Mouse (Mus musculus): ENCODE data around the gene Atp5g1. TPM values are rescaled to one million over a fixed set of nuclear protein-coding genes. Genes with fewer than 3 reads are reported as not detected.
A peak's percentile ranks its signal among the peaks of the same experiment; 100 is the strongest.
"Not testable (repeated sequence)": the region's sequence is repeated elsewhere in the genome, so short reads cannot be mapped to it uniquely, and the experiment has no call there.

Gene Atp5g1
- polyA plus RNA-seq, 1 experiment from 2014 or later, result 865 TPM

DNA sequence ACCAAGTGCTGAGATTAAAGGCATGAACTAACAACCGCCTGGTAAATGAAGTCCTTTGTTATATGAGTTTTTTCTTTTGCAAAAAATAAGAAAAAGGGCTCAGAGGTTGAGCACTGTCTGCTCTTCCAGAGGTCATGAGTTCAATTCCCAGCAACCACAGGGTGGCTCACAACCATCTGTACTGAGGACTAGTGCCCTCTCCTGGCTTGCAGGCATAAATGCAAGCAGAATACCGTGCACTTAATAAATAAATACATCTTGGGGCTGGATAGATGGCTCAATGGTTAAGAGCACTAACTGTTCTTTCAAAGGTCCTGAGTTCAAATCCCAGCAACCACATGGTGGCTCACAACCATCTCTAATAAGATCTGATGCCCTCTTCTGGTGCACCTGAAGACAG is 35.5 kb upstream of the Atp5g1 start:
- not testable (repeated sequence) for ATAC-seq

DNA sequence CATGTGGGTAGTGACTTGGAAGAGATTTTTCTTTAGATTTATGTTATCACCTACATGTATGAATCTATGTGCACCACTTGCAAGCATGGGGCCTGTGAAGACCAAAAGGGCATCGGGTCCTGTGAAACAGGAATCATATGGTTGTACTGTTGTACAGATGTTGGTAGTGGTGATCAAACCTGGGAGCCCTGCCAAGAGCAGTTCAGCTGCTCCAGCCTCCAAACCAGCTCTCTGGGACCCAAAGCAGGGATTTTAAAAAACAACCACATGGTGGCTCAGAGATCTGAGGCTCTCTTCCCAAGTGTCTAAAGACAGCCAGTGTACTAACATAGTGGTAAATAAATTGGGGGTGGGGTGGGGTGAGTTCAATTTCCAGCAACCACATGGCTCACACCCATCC is 32.9 kb upstream of the Atp5g1 start:
- no peak overlapping the region for H3K4me3 ChIP-seq (ENCODE audit: low read length)
- no peak overlapping the region for H3K9ac ChIP-seq (ENCODE audit: low read depth, low read length)
- no peak for ATAC-seq
- H3K4me1 ChIP-seq (ENCODE audit: control insufficient read depth, insufficient read depth, low read depth, low read length), result no peaks in the 10 kb centered on the region
- WGBS, result 76% methylated on average over 1 of the region's 1 CpGs
- no peaks in the 10 kb centered on the region for H3K36me3 ChIP-seq (ENCODE audit: control insufficient read depth, insufficient read depth, low read length)
- no peaks in the 10 kb centered on the region for H3K27me3 ChIP-seq (replicated peaks; ENCODE audit: control insufficient read depth, insufficient read depth, low read length)
- H3K27ac ChIP-seq (ENCODE audit: low read depth, low read length), result no peak overlapping the region
- H3K9me3 ChIP-seq (ENCODE audit: control insufficient read depth, low read length), result no peaks in the 10 kb centered on the region
- H3K4me2 ChIP-seq (ENCODE audit: low read length), result no peak overlapping the region

More for the DNA sequence above, 35.5 kb upstream of the Atp5g1 start:
- H3K27ac ChIP-seq (ENCODE audit: low read depth, low read length); H3K36me3 ChIP-seq (ENCODE audit: control insufficient read depth, insufficient read depth, low read length); H3K27me3 ChIP-seq (replicated peaks; ENCODE audit: control insufficient read depth, insufficient read depth, low read length); H3K4me2 ChIP-seq (ENCODE audit: low read length); H3K4me3 ChIP-seq (ENCODE audit: low read length); H3K9ac ChIP-seq (ENCODE audit: low read depth, low read length); H3K4me1 ChIP-seq (ENCODE audit: control insufficient read depth, insufficient read depth, low read depth, low read length); H3K9me3 ChIP-seq (ENCODE audit: control insufficient read depth, low read length): not testable (repeated sequence)
- WGBS, result 56% methylated on average over 2 of the region's 2 CpGs

DNA sequence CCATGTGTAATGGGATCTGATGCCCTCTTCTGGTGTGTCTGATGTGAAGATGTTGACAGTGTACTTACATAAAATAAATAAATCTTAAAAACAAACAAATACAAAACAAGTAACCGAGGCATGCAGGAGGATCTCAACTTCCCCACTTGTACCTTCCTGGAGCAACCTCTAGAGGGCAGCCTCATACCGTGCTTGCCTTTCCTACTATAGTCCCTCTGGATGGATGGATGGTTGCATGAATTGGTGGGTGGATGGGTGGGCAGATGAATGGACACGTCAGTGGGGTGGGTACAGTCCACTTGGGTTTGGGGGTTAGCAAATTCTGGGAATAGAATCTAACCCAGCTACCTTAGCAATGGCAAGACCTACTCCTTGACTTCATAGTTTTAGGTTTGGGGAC is 17.9 kb upstream of the Atp5g1 start:
- 16% methylated on average over 3 of the region's 3 CpGs for WGBS

DNA sequence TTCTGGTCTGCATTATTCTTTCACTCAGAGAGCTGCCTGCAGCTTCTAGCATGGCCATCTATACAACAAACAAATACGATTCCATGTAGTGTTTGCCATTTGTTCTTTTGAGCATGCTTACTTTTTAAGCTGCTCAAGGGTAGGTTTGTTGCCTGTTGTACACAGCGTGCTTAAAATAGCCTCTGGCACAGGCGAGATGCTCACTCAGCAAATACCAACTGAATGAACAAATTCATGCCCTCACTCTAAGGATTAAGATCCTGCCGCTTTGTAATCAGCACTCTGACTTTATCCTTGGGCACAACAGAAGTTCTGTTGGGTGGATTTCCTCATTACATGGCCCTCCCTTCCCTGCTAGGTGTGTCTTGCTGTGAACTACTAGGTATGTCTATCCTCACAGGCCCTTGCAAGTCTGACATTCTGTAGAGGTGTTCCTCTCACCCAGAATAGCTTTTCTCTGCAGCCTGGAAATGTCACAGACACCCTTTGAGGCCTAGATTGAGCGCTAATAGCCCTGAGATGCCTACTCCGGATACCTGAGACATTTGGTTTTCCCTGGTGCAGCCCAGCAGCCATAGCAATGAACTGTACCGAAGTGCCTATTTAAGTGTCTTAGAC is 17.3 kb upstream of the Atp5g1 start:
- Histone ChIP-seq H3K4me1 (ENCODE audit: control insufficient read depth, insufficient read depth, low read depth, low read length) (no peaks in the 10 kb centered on the region), H3K4me3 (ENCODE audit: low read length) (no peak overlapping the region), H3K9ac (ENCODE audit: low read depth, low read length) (no peak overlapping the region), H3K4me2 (ENCODE audit: low read length) (no peak overlapping the region), H3K27ac (ENCODE audit: low read depth, low read length) (no peak overlapping the region), H3K9me3 (ENCODE audit: control insufficient read depth, low read length) (peaks cover 3% of the 10 kb centered on the region; the same call in 1 of the 2 replicates), H3K27me3 (replicated peaks; ENCODE audit: control insufficient read depth, insufficient read depth, low read length) (no peaks in the 10 kb centered on the region), H3K36me3 (ENCODE audit: control insufficient read depth, insufficient read depth, low read length) (no peaks in the 10 kb centered on the region)
- ATAC-seq, result no peak
- 46% methylated on average over 7 of the region's 7 CpGs for WGBS

More for the DNA sequence above, 17.9 kb upstream of the Atp5g1 start:
- Histone ChIP-seq H3K27ac (ENCODE audit: low read depth, low read length) (no peak overlapping the region), H3K9me3 (ENCODE audit: control insufficient read depth, low read length) (no peaks in the 10 kb centered on the region), H3K4me3 (ENCODE audit: low read length) (no peak overlapping the region), H3K27me3 (replicated peaks; ENCODE audit: control insufficient read depth, insufficient read depth, low read length) (no peaks in the 10 kb centered on the region), H3K36me3 (ENCODE audit: control insufficient read depth, insufficient read depth, low read length) (no peaks in the 10 kb centered on the region), H3K9ac (ENCODE audit: low read depth, low read length) (no peak overlapping the region), H3K4me1 (ENCODE audit: control insufficient read depth, insufficient read depth, low read depth, low read length) (no peaks in the 10 kb centered on the region), H3K4me2 (ENCODE audit: low read length) (no peak overlapping the region)
- ATAC-seq, result no peak

DNA sequence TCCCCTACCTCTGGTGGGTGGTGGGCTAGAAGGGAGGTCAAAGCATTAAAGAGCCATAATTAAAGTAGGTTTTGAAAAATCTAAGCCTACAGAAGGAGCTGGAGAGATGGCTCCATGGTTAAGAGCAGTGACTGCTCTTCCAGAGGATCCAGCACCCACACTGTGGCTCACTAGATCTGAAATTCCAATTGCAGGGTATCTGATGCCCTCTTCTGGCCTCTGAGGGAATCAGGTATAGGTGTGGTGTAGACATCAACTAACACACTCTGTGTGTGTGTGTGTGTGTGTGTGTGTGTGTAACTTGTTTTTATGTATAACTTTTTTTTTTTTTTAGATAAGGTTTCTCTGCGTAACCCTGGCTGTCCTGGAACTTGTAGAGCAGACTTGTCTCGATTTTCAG is 15.6 kb upstream of the Atp5g1 start:
- Histone ChIP-seq H3K27me3 (replicated peaks; ENCODE audit: control insufficient read depth, insufficient read depth, low read length) (no peaks in the 10 kb centered on the region), H3K36me3 (ENCODE audit: control insufficient read depth, insufficient read depth, low read length) (no peaks in the 10 kb centered on the region), H3K4me1 (ENCODE audit: control insufficient read depth, insufficient read depth, low read depth, low read length) (no peaks in the 10 kb centered on the region), H3K27ac (ENCODE audit: low read depth, low read length) (no peak overlapping the region), H3K9me3 (ENCODE audit: control insufficient read depth, low read length) (peaks cover 3% of the 10 kb centered on the region; the same call in 1 of the 2 replicates), H3K9ac (ENCODE audit: low read depth, low read length) (no peak overlapping the region), H3K4me3 (ENCODE audit: low read length) (no peak overlapping the region), H3K4me2 (ENCODE audit: low read length) (no peak overlapping the region)
- ATAC-seq, result no peak
- 68% methylated on average over 2 of the region's 2 CpGs for WGBS

DNA sequence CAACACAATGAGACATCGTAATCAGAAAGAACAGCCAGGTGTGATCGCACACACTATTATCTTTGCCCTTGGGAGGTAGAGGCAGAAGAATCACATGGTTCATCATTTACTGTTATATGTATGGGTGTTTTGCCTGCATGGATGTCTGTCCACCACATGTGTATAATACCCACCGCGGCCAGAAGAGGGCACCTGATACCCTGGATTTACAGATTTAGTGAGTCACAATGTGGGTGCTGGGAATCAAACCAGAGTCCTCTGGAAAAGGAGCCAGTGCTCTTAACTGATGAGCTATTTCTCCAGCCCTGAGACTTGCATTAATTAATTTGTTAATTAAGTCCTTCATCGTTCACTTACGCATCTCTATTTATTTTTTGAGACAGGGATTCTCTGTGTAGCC is 12.5 kb upstream of the Atp5g1 start:
- H3K36me3 ChIP-seq (ENCODE audit: control insufficient read depth, insufficient read depth, low read length), result no peaks in the 10 kb centered on the region
- H3K9ac ChIP-seq (ENCODE audit: low read depth, low read length), result no peak overlapping the region
- H3K4me3 ChIP-seq (ENCODE audit: low read length), result no peak overlapping the region
- no peak overlapping the region for H3K4me2 ChIP-seq (ENCODE audit: low read length)
- ATAC-seq, result no peak
- H3K27ac ChIP-seq (ENCODE audit: low read depth, low read length), result no peak overlapping the region
- H3K4me1 ChIP-seq (ENCODE audit: control insufficient read depth, insufficient read depth, low read depth, low read length), result no peaks in the 10 kb centered on the region
- H3K9me3 ChIP-seq (ENCODE audit: control insufficient read depth, low read length), result peaks cover 3% of the 10 kb centered on the region; the same call in 1 of the 2 replicates
- H3K27me3 ChIP-seq (replicated peaks; ENCODE audit: control insufficient read depth, insufficient read depth, low read length), result no peaks in the 10 kb centered on the region
- WGBS, result 87% methylated on average over 6 of the region's 6 CpGs

DNA sequence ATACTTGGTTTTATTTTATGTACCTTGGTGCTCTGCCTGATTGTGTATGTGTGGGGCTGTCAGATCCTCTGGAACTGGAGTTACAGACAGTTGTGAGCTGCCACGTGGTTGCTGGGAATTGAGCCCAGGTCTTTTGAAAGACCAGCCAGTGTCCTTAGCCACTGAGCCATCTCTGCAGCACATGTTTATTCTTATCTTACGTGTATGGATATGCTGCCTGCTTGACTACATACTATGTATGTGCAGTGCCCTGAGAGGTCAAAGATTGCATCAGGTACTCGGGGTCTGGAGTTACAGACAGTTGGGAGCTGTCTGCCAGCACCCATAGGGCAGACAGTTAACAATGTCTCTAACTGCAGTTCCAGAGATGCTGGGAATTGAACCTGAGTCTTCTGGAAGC is 7.2 kb upstream of the Atp5g1 start:
- Histone ChIP-seq H3K9ac (ENCODE audit: low read depth, low read length) (no peak overlapping the region), H3K27ac (ENCODE audit: low read depth, low read length) (no peak overlapping the region), H3K27me3 (replicated peaks; ENCODE audit: control insufficient read depth, insufficient read depth, low read length) (no peaks in the 10 kb centered on the region), H3K9me3 (ENCODE audit: control insufficient read depth, low read length) (no peaks in the 10 kb centered on the region), H3K4me1 (ENCODE audit: control insufficient read depth, insufficient read depth, low read depth, low read length) (no peaks in the 10 kb centered on the region), H3K4me2 (ENCODE audit: low read length) (no peak overlapping the region), H3K36me3 (ENCODE audit: control insufficient read depth, insufficient read depth, low read length) (no peaks in the 10 kb centered on the region), H3K4me3 (ENCODE audit: low read length) (no peak overlapping the region)
- ATAC-seq, result no peak
- 76% methylated on average over 3 of the region's 3 CpGs for WGBS

DNA sequence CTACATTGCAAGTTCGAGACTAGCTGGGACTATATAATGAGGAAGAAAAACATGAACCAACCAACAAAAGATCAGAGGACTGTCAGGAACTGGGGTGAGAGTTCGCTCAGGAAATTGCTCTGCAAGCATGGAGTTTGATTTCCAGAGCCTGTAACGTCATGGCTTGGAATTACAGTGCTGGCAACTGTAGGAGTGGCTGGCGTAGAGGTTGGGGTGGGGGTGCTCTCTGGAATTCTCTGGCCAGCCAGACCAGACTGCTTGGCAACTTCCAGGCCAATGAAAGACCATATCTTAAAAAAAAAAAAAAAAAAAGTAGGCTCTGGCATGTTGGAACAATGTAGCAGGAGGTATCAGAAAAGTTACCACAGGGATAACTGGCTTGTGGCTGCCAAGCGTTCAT is 5.3 kb upstream of the Atp5g1 start:
- H3K27ac ChIP-seq (ENCODE audit: low read depth, low read length), result no peak overlapping the region
- no peaks in the 10 kb centered on the region for H3K27me3 ChIP-seq (replicated peaks; ENCODE audit: control insufficient read depth, insufficient read depth, low read length)
- no peak for ATAC-seq
- 82% methylated on average over 5 of the region's 5 CpGs for WGBS
- H3K9ac ChIP-seq (ENCODE audit: low read depth, low read length), result no peak overlapping the region
- no peaks in the 10 kb centered on the region for H3K9me3 ChIP-seq (ENCODE audit: control insufficient read depth, low read length)
- H3K4me1 ChIP-seq (ENCODE audit: control insufficient read depth, insufficient read depth, low read depth, low read length), result peaks cover 2% of the 10 kb centered on the region; the same call in 1 of the 2 replicates
- no peaks in the 10 kb centered on the region for H3K36me3 ChIP-seq (ENCODE audit: control insufficient read depth, insufficient read depth, low read length)
- no peak overlapping the region for H3K4me3 ChIP-seq (ENCODE audit: low read length)
- H3K4me2 ChIP-seq (ENCODE audit: low read length), result no peak overlapping the region

DNA sequence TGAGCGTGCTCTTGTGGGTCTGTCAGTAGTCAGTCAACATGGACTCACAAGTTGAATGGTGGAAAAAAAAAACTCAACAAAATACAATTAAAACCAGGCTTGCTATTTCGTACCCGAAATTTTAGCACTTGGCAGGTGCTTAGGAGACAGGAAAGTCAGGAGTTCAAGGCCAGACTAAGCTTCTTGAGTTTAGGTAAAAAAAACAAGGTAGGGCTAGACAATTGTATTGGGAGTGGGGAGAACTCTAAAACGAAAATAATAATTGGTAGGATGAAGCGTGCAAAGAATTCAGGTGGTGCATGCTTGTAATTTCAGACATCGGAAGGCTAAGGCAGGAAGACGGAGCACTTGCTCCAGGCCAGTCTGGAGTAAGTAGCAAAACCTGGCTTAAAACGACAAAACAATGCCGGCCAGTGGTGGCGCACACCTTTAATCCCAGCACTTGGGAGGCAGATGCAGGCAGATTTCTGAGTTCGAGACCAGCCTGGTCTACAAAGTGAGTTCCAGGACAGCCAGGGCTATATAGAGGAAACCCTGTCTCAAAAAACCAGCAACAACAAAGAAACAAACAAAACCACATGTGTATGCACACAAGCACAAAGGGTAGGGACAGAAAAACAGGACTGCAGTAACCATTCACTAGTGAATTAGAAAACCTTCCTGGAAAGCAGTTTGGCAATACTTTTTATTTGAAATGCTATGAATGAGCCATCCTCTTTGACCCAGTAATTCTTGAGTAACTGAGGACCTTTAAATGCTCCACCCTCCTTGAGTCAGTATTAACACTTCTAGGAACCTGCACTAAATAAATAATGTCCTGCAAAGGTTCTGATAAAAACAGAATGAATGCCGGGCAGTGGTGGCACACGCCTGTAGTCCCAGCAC is 993 bp upstream of the Atp5g1 start:
- peaks cover 3% of the 10 kb centered on the region for H3K36me3 ChIP-seq (ENCODE audit: control insufficient read depth, insufficient read depth, low read length)
- peak overlapping the region; percentile 77 for H3K4me3 ChIP-seq (ENCODE audit: low read length)
- H3K27ac ChIP-seq (ENCODE audit: low read depth, low read length), result peak overlapping the region; percentile 85
- ATAC-seq, result no peak
- no peaks in the 10 kb centered on the region for H3K9me3 ChIP-seq (ENCODE audit: control insufficient read depth, low read length)
- H3K4me2 ChIP-seq (ENCODE audit: low read length), result peak overlapping the region; percentile 75
- WGBS, result 69% methylated on average over 13 of the region's 13 CpGs
- H3K27me3 ChIP-seq (replicated peaks; ENCODE audit: control insufficient read depth, insufficient read depth, low read length), result no peaks in the 10 kb centered on the region
- H3K9ac ChIP-seq (ENCODE audit: low read depth, low read length), result peak overlapping the region; percentile 55; the same call in 1 of the 2 replicates
- H3K4me1 ChIP-seq (ENCODE audit: control insufficient read depth, insufficient read depth, low read depth, low read length), result peaks cover 15% of the 10 kb centered on the region
